Mouse (Mus musculus): ENCODE data around the gene Npb. TPM values are rescaled to one million over a fixed set of nuclear protein-coding genes. Genes with fewer than 3 reads are reported as not detected.

Gene Npb
- total and polyA plus RNA-seq, 3 experiments, result 0.27 to 1.7 TPM; not detected in 1

DNA sequence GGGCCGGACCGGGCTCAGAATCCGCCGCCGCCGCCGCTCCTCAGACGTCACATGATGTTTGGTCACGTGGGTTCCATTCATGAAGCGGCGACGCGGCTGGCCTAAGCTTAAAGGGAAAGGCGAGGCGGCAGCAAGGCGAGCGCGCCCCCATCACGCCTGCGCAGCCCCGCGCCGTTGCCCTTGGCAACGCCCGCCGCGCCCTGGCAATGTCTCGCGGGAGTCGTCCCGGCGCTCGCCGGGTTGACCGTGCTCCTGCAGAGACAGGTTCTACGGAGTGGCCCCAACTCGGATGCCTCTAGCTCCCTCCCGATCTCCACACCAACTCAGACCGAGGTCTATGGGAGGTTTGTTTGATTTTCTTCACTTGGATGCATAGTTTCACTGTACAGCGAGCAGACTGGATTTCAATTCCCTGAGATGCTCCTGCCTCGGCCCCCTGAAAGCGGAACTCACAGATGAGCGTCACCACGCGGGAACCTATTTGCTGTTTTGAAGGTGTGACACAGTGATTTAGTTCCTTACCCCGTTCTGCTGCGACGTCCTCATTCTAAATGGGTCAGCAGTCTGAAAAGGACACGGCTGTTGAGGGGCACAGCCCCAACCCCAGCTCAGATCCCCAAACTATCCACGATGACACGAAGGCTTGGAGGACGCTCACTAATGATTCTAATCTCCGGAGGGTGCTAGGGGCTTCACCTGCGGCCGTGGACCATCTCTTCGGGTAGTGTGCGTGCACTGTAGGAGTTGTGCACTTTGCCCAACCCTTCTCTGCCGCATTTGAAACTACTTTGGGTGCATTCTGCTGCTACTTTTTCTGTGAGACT, 25.5 kb downstream of the Npb start, which contains the start of gene Mafg (continued):
- peak; percentile 74 for TF ChIP-seq ELF1 (IDR thresholded peaks at IDR 0.05; ENCODE audit: low read depth, low read length)
- TF ChIP-seq ETS1 (IDR thresholded peaks at IDR 0.05; ENCODE audit: low read depth, low read length), result peak; percentile 52; the same call in 1 of the 2 replicates
- TF ChIP-seq ZKSCAN1 (IDR thresholded peaks at IDR 0.05; ENCODE audit: low read depth, low read length), result no peak
- TF ChIP-seq POLR2A (IDR thresholded peaks at IDR 0.05; ENCODE audit: control insufficient read depth in 1 of 2, insufficient read depth in 1 of 2, low read depth in 1 of 2, low read length in 2 of 2, poor library complexity in 1 of 2), result peak in 1 of 2 experiments; percentile 87; a peak in 3 of 4 replicates
- TF ChIP-seq MYB (IDR thresholded peaks at IDR 0.05; ENCODE audit: low read depth, low read length), result no peak
- TF ChIP-seq HCFC1 (IDR thresholded peaks at IDR 0.05; ENCODE audit: low read depth, low read length), result peak; percentile 82
- TF ChIP-seq EP300 (IDR thresholded peaks at IDR 0.05; ENCODE audit: low read depth in 1 of 2, low read length in 2 of 2), result 0 out of 4 replicates have a peak, but pooled peaks of 1 of the 2 experiments have one; percentile 12
- TF ChIP-seq TCF12 (IDR thresholded peaks at IDR 0.05; ENCODE audit: low read depth, low read length), result peak; percentile 55; the same call in 1 of the 2 replicates
- TF ChIP-seq CHD2 (IDR thresholded peaks at IDR 0.05; ENCODE audit: low read length), result peak; percentile 93
- no peak for TF ChIP-seq GATA1 (IDR thresholded peaks at IDR 0.05; ENCODE audit: low read depth, low read length)
- TF ChIP-seq MAFK (IDR thresholded peaks at IDR 0.05; ENCODE audit: borderline replicate concordance, low read depth, low read length), result no peak
- TF ChIP-seq SIN3A (IDR thresholded peaks at IDR 0.05; ENCODE audit: low read length), result peak; percentile 94
- no peak for TF ChIP-seq POLR2AphosphoS2 (IDR thresholded peaks at IDR 0.05; ENCODE audit: low read length)
- peak; percentile 98 for TF ChIP-seq USF1 (IDR thresholded peaks at IDR 0.05; ENCODE audit: low read depth, low read length)
- no peak for TF ChIP-seq POLR2AphosphoS5 (IDR thresholded peaks at IDR 0.05; ENCODE audit: borderline replicate concordance, low read depth, low read length)

- Histone ChIP-seq H3K36me3 (ENCODE audit: control insufficient read depth in 1 of 2, insufficient read depth in 2 of 2, low read length in 2 of 2) (peaks cover 0 to 37% of the 10 kb centered on the region in 2 experiments; a peak in 2 of 4 replicates), H3K27me3 (ENCODE audit: control insufficient read depth in 1 of 2, insufficient read depth in 2 of 2, low read length in 2 of 2) (no peaks in the 10 kb centered on the region), H3K9ac (ENCODE audit: control insufficient read depth, low read depth, low read length, poor library complexity, severe bottlenecking) (no peak overlapping the region), H3K9me3 (replicated peaks; ENCODE audit: insufficient read depth, low read length) (no peaks in the 10 kb centered on the region), H3K4me1 (ENCODE audit: control insufficient read depth in 1 of 2, insufficient read depth in 2 of 2, low read length in 2 of 2) (peaks cover 25 to 43% of the 10 kb centered on the region in 2 experiments), H3K4me3 (ENCODE audit: control insufficient read depth in 1 of 2, insufficient read depth in 1 of 2, low read depth in 2 of 2, low read length in 2 of 2) (no peak overlapping the region), H3K79me2 (ENCODE audit: control insufficient read depth, insufficient read depth, low read length, poor library complexity) (peaks cover 41% of the 10 kb centered on the region), H3K27ac (ENCODE audit: control insufficient read depth, low read depth, low read length) (no peak overlapping the region)
- TF ChIP-seq SMC3 (IDR thresholded peaks at IDR 0.05; ENCODE audit: low read depth, low read length), result no peak
- TF ChIP-seq ELF1 (IDR thresholded peaks at IDR 0.05; ENCODE audit: low read depth, low read length), result no peak
- TF ChIP-seq GABPA (IDR thresholded peaks at IDR 0.05; ENCODE audit: low read depth, low read length), result no peak
- TF ChIP-seq POLR2A (IDR thresholded peaks at IDR 0.05; ENCODE audit: control insufficient read depth in 1 of 2, insufficient read depth in 1 of 2, low read depth in 1 of 2, low read length in 2 of 2, poor library complexity in 1 of 2), result no peak
- no peak for TF ChIP-seq BHLHE40 (IDR thresholded peaks at IDR 0.05; ENCODE audit: borderline replicate concordance, low read depth, low read length)
- no peak for TF ChIP-seq RAD21 (IDR thresholded peaks at IDR 0.05; ENCODE audit: low read depth, low read length)
- TF ChIP-seq ZC3H11A (IDR thresholded peaks at IDR 0.05; ENCODE audit: low read depth, low read length), result no peak
- no peak for TF ChIP-seq MAX (IDR thresholded peaks at IDR 0.05; ENCODE audit: low read length)
- TF ChIP-seq ZNF384 (IDR thresholded peaks at IDR 0.05; ENCODE audit: low read depth, low read length), result no peak
- TF ChIP-seq CHD1 (IDR thresholded peaks at IDR 0.05; ENCODE audit: low read depth, low read length), result no peak
- TF ChIP-seq USF1 (IDR thresholded peaks at IDR 0.05; ENCODE audit: low read depth, low read length), result no peak
- DNase-seq (ENCODE audit: low read depth, low spot score), result peak; percentile 24
These were observed 26.5 kb downstream of the Npb start for GRCm38 (mm10) chr11:120634810-120635209.

Measured in MEL (cell line).